Mouse (Mus musculus) ES-Bruce4 (cell line): Measurements from ENCODE around the gene Hoga1. TPM values are rescaled to one million over a fixed set of nuclear protein-coding genes. Genes with fewer than 3 reads are reported as not detected.
A peak's percentile ranks its signal among the peaks of the same experiment; 100 is the strongest.

Experiments
- H3K27ac ChIP-seq: 2 replicates; pipeline ENCODE4 v1.5.1; 2012; ENCODE audit warnings: low read length, inconsistent platforms; ENCODE audit not compliant: insufficient read depth
- H3K27me3 ChIP-seq: 2 replicates; pipeline ENCODE4 v1.6.1; 2012; ENCODE audit warnings: mild to moderate bottlenecking, low read length, inconsistent platforms; ENCODE audit not compliant: control insufficient read depth, poor library complexity, insufficient read depth, severe bottlenecking
- H3K36me3 ChIP-seq: 2 replicates; pipeline ENCODE4 v1.6.1; 2012; ENCODE audit warnings: inconsistent platforms, mild to moderate bottlenecking, low read length, moderate library complexity; ENCODE audit not compliant: control insufficient read depth, poor library complexity, insufficient read depth, severe bottlenecking
- H3K4me1 ChIP-seq: one replicate; pipeline ENCODE4 v1.8.1; 2011; ENCODE audit warnings: low read length; ENCODE audit not compliant: control insufficient read depth, insufficient read depth
- H3K4me3 ChIP-seq: 2 replicates; pipeline ENCODE4 v1.5.1; 2011; ENCODE audit warnings: low read depth, mild to moderate bottlenecking, low read length
- H3K9ac ChIP-seq: 2 replicates; pipeline ENCODE4 v1.6.1; 2012; ENCODE audit warnings: low read depth, mild to moderate bottlenecking, inconsistent platforms; ENCODE audit not compliant: poor library complexity, severe bottlenecking
- H3K9me3 ChIP-seq: replicated peaks from 2 replicates; pipeline ENCODE4 v1.6.1; 2012; ENCODE audit warnings: mild to moderate bottlenecking, low read length, inconsistent platforms; ENCODE audit not compliant: control insufficient read depth, poor library complexity, insufficient read depth, severe bottlenecking
- CTCF ChIP-seq: IDR thresholded peaks from one replicate; pipeline ENCODE4 v1.8.1; 2011; ENCODE audit warnings: low read depth, low read length
- EP300 ChIP-seq: IDR thresholded peaks from 2 replicates; pipeline ENCODE4 v1.6.1; 2011; ENCODE audit warnings: low read depth, low read length; ENCODE audit not compliant: insufficient read depth
- POLR2A ChIP-seq: IDR thresholded peaks from one replicate; pipeline ENCODE4 v1.8.1; 2011; ENCODE audit warnings: low read length; ENCODE audit not compliant: insufficient read depth
- polyA plus RNA-seq: library from polyadenylated mRNA; stranded (reverse); fragments of >200 nt; gene quantifications from 2 replicates; pipeline ENCODE4 v1.2.4, GENCODE M21; 2011; ENCODE audit warnings: low read depth; ENCODE audit not compliant: missing spikeins, insufficient read depth, insufficient read length

Gene Hoga1
- polyA plus RNA-seq, 1 experiment, result 0.91 TPM

GRCm38 (mm10) chr19:42089103-42089747 lies 43.8 kb downstream of the Hoga1 start:
- Histone ChIP-seq H3K9ac (peak overlapping the region; percentile 5; the same call in 1 of the 2 replicates), H3K27ac (peak overlapping the region; percentile 88), H3K36me3 (peaks cover 2% of the 10 kb centered on the region; the same call in 1 of the 2 replicates), H3K4me1 (no peaks in the 10 kb centered on the region), H3K27me3 (no peaks in the 10 kb centered on the region), H3K9me3 (no peaks in the 10 kb centered on the region), H3K4me3 (peak overlapping the region; percentile 30)
- TF ChIP-seq CTCF (no peak), EP300 (no peak), POLR2A (no peak)

DNA sequence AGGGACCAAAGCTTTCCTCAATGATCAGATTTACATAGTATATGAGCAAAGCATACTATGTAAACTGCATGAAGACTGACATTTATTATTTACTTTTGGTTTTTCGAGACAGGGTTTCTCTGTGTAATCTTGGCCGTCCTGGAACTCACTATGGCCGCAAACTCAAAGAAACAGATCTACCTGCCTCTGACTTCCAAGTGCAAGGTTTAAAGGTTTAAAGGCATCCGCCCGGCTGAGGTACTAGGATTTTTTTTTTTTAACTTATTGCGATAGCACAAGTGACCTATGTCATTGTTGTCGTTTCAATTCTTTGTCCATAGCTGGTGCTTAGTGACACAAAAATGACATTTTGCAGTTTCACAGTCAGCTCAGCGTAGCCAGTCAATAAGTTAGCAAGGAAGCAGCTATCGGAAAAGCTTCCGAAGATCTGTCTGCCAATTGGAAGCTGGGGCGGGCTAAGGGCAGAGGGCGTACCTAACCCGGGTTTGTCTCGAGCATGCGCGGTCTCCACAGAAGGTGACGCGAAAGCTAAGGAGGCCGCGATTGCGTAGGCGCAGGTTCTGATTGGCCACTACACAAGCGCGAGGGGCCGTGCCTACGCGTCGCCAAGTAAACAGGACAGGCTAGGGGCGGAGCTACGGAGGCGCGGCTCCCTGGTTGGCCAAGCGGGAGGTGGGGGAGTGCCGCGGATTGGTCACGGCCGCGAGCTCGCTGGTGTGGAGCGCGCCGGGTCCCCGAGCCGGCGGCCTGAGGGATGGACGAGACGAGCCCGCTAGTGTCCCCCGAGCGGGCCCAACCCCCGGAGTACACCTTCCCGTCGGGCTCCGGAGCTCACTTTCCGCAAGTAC lies 44.6 kb downstream of the Hoga1 start, which contains the start of gene Pi4k2a:
Gene Pi4k2a, plus strand, starts transcription at position 723 of the 848 bp plus-strand sequence.
- Histone ChIP-seq H3K4me1 (no peaks in the 10 kb centered on the region), H3K27me3 (no peaks in the 10 kb centered on the region), H3K4me3 (peak within 1 kb of the TSS; percentile 87), H3K27ac (peak within 1 kb of the TSS; percentile 88), H3K9me3 (no peaks in the 10 kb centered on the region), H3K36me3 (peaks cover 2% of the 10 kb centered on the region; the same call in 1 of the 2 replicates), H3K9ac (peak within 1 kb of the TSS; percentile 91)
- TF ChIP-seq EP300 (no peak), POLR2A (no peak), CTCF (no peak)

GRCm38 (mm10) chr19:42090637-42091141 lies 45.3 kb downstream of the Hoga1 start:
- no peak for TF ChIP-seq POLR2A
- no peak for TF ChIP-seq EP300
- TF ChIP-seq CTCF, result no peak

DNA sequence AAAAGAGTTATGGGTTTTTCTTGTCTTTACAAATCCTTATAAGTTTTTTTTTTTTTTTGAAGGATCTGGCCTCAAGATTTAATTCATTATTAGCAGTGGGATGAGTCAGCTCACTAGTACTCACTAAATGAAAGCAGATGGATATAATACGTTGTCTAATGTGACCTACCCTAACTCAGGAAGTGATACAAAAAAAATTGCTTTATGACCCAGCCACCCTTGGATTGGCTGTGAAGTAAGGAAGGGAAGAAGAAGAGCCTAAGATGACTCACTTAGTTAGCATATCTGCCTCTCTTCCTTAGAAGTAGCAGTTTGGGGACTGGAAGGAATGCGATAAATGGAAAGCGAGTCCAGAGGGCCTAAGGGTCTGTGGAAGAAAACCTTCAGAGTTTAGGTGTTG lies 54.0 kb downstream of the Hoga1 start:
- H3K4me1 ChIP-seq, result peaks cover 2% of the 10 kb centered on the region
- H3K27ac ChIP-seq, result peak overlapping the region; percentile 47; the same call in 1 of the 2 replicates
- H3K9me3 ChIP-seq, result no peaks in the 10 kb centered on the region
- H3K9ac ChIP-seq, result no peak overlapping the region
- H3K27me3 ChIP-seq, result no peaks in the 10 kb centered on the region
- peaks cover 13% of the 10 kb centered on the region for H3K36me3 ChIP-seq
- TF ChIP-seq CTCF (no peak), POLR2A (no peak), EP300 (no peak)
- no peak overlapping the region for H3K4me3 ChIP-seq

More at GRCm38 (mm10) chr19:42090637-42091141, 45.3 kb downstream of the Hoga1 start:
- no peaks in the 10 kb centered on the region for H3K9me3 ChIP-seq
- H3K36me3 ChIP-seq, result peaks cover 5% of the 10 kb centered on the region
- H3K4me1 ChIP-seq, result no peaks in the 10 kb centered on the region
- peak overlapping the region; percentile 87 for H3K4me3 ChIP-seq
- no peak overlapping the region for H3K27ac ChIP-seq
- H3K27me3 ChIP-seq, result no peaks in the 10 kb centered on the region
- H3K9ac ChIP-seq, result peak overlapping the region; percentile 91

DNA sequence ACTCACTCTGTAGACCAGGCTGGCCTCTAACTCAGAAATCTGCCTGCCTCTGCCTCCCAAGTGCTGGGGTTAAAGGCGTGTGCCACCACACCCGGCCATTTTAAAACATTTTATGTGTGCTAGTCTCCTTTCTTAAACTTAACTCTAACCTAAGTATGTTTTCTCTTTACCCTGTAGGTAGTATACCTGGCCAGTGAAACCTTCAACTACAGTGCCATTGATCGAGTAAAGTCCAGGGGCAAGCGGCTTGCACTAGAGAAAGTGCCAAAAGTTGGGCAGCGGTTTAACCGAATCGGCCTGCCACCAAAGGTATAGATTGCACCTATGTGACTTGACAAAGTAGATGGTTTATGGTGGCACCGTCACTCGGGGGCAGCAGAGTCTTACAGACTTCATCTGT lies 59.3 kb downstream of the Hoga1 start:
- H3K36me3 ChIP-seq, result peaks cover 22% of the 10 kb centered on the region
- no peaks in the 10 kb centered on the region for H3K9me3 ChIP-seq
- TF ChIP-seq EP300 (no peak), POLR2A (no peak), CTCF (no peak)
- no peak overlapping the region for H3K9ac ChIP-seq
- peaks cover 2% of the 10 kb centered on the region for H3K4me1 ChIP-seq
- H3K4me3 ChIP-seq, result no peak overlapping the region
- no peak overlapping the region for H3K27ac ChIP-seq
- H3K27me3 ChIP-seq, result no peaks in the 10 kb centered on the region
